Mouse (Mus musculus): ENCODE measurements at regions not wholly inside any gene's neighbourhood (a gene's known extent, or its start where the extent isn't known, plus 50 kb on each side); places are given as distances from the start of the nearest gene placed in this dataset.
A peak's percentile ranks its signal among the peaks of the same experiment; 100 is the strongest.

DNA sequence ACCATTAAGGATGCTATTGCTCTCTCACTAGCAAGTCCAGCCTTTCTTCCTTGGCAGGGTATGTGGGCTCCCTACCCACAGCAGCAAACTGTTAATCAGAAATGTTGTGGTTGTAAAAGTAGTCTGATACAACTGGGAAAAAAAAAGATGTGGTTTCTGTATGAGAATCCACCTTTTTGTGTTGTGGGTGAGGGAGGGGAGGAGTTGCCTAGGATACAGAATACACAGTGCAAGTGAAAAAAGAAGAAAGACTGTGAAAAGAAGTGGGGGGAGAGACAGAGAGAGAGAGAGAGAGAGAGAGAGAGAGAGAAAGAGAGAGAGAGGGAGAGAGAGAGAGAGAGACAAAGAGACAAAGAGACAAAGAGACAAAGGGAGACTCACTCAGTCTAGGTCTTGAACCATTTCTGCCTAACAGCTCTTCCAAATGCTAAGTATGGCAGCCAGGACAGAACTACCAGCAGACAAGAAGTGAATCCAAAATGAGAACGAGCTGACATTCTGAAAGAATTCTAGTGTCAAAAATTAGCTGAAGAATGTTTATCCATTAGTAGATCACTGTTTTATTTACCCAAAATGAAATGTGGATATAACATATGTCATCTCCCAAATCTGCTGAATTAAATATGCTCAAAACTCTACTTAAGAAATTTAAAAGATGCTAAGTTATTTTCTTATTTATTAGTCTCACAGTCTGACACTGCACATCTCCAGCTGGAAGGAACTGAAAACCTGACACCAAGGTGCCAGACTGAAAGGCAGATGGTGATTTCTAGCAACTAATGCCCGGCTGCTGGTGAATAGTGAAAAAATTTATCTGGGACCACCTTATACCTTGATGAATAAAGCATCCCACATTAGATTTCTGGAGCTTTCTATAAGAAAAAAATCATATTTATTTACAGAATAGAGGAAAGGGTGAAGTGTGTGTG, 347.7 kb downstream of the 1190002N15Rik start:
- H3K36me3 ChIP-seq (ENCODE audit: control insufficient read depth, insufficient read depth, low read length): no peaks in the 10 kb centered on the region
- 67% methylated on average over 2 of the region's 2 CpGs for WGBS
- TF ChIP-seq CTCF (conservative IDR thresholded peaks at IDR 0.05; ENCODE audit: insufficient read depth, insufficient read length, low read depth, low read length) (no peak), POLR2A (IDR thresholded peaks at IDR 0.05; ENCODE audit: low read depth, low read length) (no peak)
- no peak overlapping the region for H3K27ac ChIP-seq (ENCODE audit: insufficient read depth, low read depth, low read length)
- no peaks in the 10 kb centered on the region for H3K27me3 ChIP-seq (replicated peaks; ENCODE audit: control insufficient read depth, insufficient read depth, low read length)
- DNase-seq: no peak
- H3K4me3 ChIP-seq (ENCODE audit: insufficient read depth, low read depth, low read length): no peak overlapping the region
- H3K4me1 ChIP-seq (ENCODE audit: control insufficient read depth, insufficient read depth, low read length): no peaks in the 10 kb centered on the region

GRCm38 (mm10) chr9:94188124-94188523, 349.8 kb downstream of the 1190002N15Rik start:
- Histone ChIP-seq H3K27me3 (replicated peaks; ENCODE audit: control insufficient read depth, insufficient read depth, low read length) (no peaks in the 10 kb centered on the region), H3K36me3 (ENCODE audit: control insufficient read depth, insufficient read depth, low read length) (no peaks in the 10 kb centered on the region), H3K4me1 (ENCODE audit: control insufficient read depth, insufficient read depth, low read length) (no peaks in the 10 kb centered on the region), H3K4me3 (ENCODE audit: insufficient read depth, low read depth, low read length) (no peak overlapping the region), H3K27ac (ENCODE audit: insufficient read depth, low read depth, low read length) (no peak overlapping the region)
- TF ChIP-seq CTCF (conservative IDR thresholded peaks at IDR 0.05; ENCODE audit: insufficient read depth, insufficient read length, low read depth, low read length) (no peak), POLR2A (IDR thresholded peaks at IDR 0.05; ENCODE audit: low read depth, low read length) (no peak)
- DNase-seq: no peak

- no peaks in the 10 kb centered on the region for H3K36me3 ChIP-seq (ENCODE audit: control insufficient read depth, insufficient read depth, low read length)
- WGBS: 85% methylated on average over 2 of the region's 2 CpGs
- no peak overlapping the region for H3K27ac ChIP-seq (ENCODE audit: insufficient read depth, low read depth, low read length)
- DNase-seq: no peak
- TF ChIP-seq POLR2A (IDR thresholded peaks at IDR 0.05; ENCODE audit: low read depth, low read length) (no peak), CTCF (conservative IDR thresholded peaks at IDR 0.05; ENCODE audit: insufficient read depth, insufficient read length, low read depth, low read length) (no peak)
- H3K27me3 ChIP-seq (replicated peaks; ENCODE audit: control insufficient read depth, insufficient read depth, low read length): no peaks in the 10 kb centered on the region
- no peaks in the 10 kb centered on the region for H3K4me1 ChIP-seq (ENCODE audit: control insufficient read depth, insufficient read depth, low read length)
- H3K4me3 ChIP-seq (ENCODE audit: insufficient read depth, low read depth, low read length): no peak overlapping the region
These were observed 367.8 kb downstream of the 1190002N15Rik start for GRCm38 (mm10) chr9:94169905-94170612.

DNA sequence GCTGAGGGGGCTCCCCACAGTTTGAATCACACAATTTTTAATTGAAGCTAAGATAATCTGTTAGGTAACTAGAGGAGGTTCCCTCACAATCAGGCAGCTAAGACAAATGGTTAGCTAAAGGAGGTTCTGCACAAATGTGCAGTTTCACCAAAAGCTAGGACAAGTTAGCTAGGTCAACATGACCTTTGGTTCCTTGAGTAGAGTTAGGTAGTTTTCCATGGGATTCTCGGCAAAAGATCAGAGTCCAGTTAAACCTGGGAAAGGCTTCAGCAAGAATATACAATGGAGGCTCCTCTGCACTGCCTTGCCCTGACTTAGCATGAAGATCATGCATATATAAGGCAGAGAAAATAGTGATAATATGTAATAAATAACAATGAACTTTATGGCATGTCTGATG, 374.2 kb downstream of the 1190002N15Rik start:
- no peaks in the 10 kb centered on the region for H3K36me3 ChIP-seq (ENCODE audit: control insufficient read depth, insufficient read depth, low read length)
- H3K4me1 ChIP-seq (ENCODE audit: control insufficient read depth, insufficient read depth, low read length): no peaks in the 10 kb centered on the region
- no peak overlapping the region for H3K4me3 ChIP-seq (ENCODE audit: insufficient read depth, low read depth, low read length)
- H3K27me3 ChIP-seq (replicated peaks; ENCODE audit: control insufficient read depth, insufficient read depth, low read length): no peaks in the 10 kb centered on the region
- DNase-seq: peak; percentile 2
- no peak overlapping the region for H3K27ac ChIP-seq (ENCODE audit: insufficient read depth, low read depth, low read length)
- WGBS: 59% methylated on average over 1 of the region's 1 CpGs
- TF ChIP-seq CTCF (conservative IDR thresholded peaks at IDR 0.05; ENCODE audit: insufficient read depth, insufficient read length, low read depth, low read length): no peak
- no peak for TF ChIP-seq POLR2A (IDR thresholded peaks at IDR 0.05; ENCODE audit: low read depth, low read length)

DNA sequence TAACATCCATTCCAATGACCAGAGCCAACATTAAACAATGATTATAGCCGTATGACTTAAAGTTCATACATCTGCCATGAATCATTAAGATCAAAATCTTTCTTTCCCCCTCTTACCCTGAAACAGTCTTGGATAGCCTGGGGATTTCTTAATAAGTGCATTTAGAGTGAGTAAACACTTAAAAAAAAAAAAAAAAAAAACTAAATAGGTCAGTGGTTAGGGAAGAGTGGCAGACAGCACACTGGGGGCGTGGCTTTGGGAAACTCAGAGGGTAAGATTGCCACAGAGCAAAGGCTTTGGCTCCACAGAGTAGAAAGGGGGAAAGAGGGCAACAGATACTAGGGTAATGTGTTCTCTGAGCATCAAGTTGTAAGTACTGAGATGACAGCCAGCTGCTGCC, 382.3 kb downstream of the 1190002N15Rik start:
- no peak overlapping the region for H3K27ac ChIP-seq (ENCODE audit: insufficient read depth, low read depth, low read length)
- no peak overlapping the region for H3K4me3 ChIP-seq (ENCODE audit: insufficient read depth, low read depth, low read length)
- DNase-seq: no peak
- no peak for TF ChIP-seq CTCF (conservative IDR thresholded peaks at IDR 0.05; ENCODE audit: insufficient read depth, insufficient read length, low read depth, low read length)
- no peak for TF ChIP-seq POLR2A (IDR thresholded peaks at IDR 0.05; ENCODE audit: low read depth, low read length)
- H3K27me3 ChIP-seq (replicated peaks; ENCODE audit: control insufficient read depth, insufficient read depth, low read length): no peaks in the 10 kb centered on the region
- H3K4me1 ChIP-seq (ENCODE audit: control insufficient read depth, insufficient read depth, low read length): no peaks in the 10 kb centered on the region
- no peaks in the 10 kb centered on the region for H3K36me3 ChIP-seq (ENCODE audit: control insufficient read depth, insufficient read depth, low read length)
- 67% methylated on average over 2 of the region's 2 CpGs for WGBS

DNA sequence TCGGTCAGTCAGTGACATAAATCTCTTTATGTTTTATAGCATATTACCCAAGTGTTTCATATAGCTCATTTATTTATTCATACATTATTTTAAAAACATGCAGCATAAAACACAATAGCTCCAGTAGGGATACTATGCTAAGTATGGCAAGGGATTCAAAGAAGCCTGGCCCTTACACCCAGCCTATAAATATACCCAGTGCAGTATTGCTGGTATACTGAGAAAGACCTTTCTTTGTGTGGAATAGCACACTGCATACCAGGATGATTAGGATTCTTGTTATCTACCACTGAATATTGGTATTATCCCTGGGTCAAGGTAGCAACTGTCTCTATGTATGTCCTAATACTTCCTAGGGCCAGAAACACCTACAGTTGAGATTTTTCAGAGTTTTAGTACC, 389.4 kb downstream of the 1190002N15Rik start:
- 53% methylated on average over 1 of the region's 1 CpGs for WGBS
- TF ChIP-seq POLR2A (IDR thresholded peaks at IDR 0.05; ENCODE audit: low read depth, low read length) (no peak), CTCF (conservative IDR thresholded peaks at IDR 0.05; ENCODE audit: insufficient read depth, insufficient read length, low read depth, low read length) (no peak)

GRCm38 (mm10) chr9:94146787-94147186, 391.1 kb downstream of the 1190002N15Rik start:
- TF ChIP-seq CTCF (conservative IDR thresholded peaks at IDR 0.05; ENCODE audit: insufficient read depth, insufficient read length, low read depth, low read length): no peak
- TF ChIP-seq POLR2A (IDR thresholded peaks at IDR 0.05; ENCODE audit: low read depth, low read length): no peak
- no peaks in the 10 kb centered on the region for H3K4me1 ChIP-seq (ENCODE audit: control insufficient read depth, insufficient read depth, low read length)

More for the DNA sequence above, 389.4 kb downstream of the 1190002N15Rik start:
- Histone ChIP-seq H3K4me3 (ENCODE audit: insufficient read depth, low read depth, low read length) (no peak overlapping the region), H3K36me3 (ENCODE audit: control insufficient read depth, insufficient read depth, low read length) (no peaks in the 10 kb centered on the region), H3K27me3 (replicated peaks; ENCODE audit: control insufficient read depth, insufficient read depth, low read length) (no peaks in the 10 kb centered on the region), H3K4me1 (ENCODE audit: control insufficient read depth, insufficient read depth, low read length) (no peaks in the 10 kb centered on the region), H3K27ac (ENCODE audit: insufficient read depth, low read depth, low read length) (no peak overlapping the region)
- no peak for DNase-seq

More at GRCm38 (mm10) chr9:94146787-94147186, 391.1 kb downstream of the 1190002N15Rik start:
- DNase-seq: no peak
- Histone ChIP-seq H3K36me3 (ENCODE audit: control insufficient read depth, insufficient read depth, low read length) (no peaks in the 10 kb centered on the region), H3K27me3 (replicated peaks; ENCODE audit: control insufficient read depth, insufficient read depth, low read length) (no peaks in the 10 kb centered on the region), H3K4me3 (ENCODE audit: insufficient read depth, low read depth, low read length) (no peak overlapping the region), H3K27ac (ENCODE audit: insufficient read depth, low read depth, low read length) (no peak overlapping the region)
- 84% methylated on average over 3 of the region's 3 CpGs for WGBS

Data from kidney, adult 2 months (tissue).